8 mouse cellular contexts compared by ENCODE assay signal in the genomic region with DNA sequence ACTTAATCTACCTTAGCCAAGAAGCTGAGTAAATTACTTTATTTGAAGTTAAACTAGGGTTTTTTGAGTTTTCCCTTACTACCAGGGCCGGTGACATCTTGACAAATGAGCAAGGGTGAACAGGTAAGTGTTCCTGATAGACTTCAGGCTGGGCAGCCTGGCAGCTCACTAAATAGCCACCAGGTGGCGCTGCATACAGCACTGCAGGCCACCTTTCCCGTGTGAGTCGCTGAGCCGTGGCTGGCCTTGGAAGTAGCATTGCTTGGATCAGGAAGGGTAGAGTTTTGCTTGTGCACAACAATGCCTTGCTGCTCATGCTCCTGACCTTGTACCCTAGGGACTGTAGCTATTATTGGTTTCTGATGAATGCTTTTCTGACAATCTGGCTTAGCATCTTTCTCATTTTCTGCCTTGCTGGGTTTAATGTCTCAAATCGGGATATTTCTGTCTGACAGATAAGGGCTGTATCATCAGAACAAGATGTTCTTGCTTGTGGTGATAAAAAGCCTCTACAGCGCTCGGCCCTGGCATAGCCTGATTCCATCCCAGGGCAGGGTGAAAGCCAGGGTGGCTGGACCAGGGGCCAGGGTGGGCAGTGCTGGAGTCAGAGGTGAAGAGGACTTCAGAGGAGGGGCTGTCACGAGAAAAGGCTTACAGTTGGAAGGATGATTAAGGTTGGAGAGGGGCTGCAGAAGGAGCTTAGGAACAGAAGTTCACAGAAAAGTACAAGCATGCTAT. TPM values are rescaled to one million over a fixed set of nuclear protein-coding genes. Genes with fewer than 3 reads are reported as not detected.
DNase-seq lines count a peak whose midpoint lies in the region; ATAC-seq and TF ChIP-seq lines count a peak whose summit lies in the region.

No protein-coding gene starts in this region.

- no peak for TF ChIP-seq EP300 in liver, embryonic 14.5 days (IDR thresholded peaks at IDR 0.05; ENCODE audit: low read depth)

- 0 out of 2 replicates have a peak, but pooled peaks cover 3% of the 10 kb centered on the region for H3K27me3 ChIP-seq in embryonic facial prominence, embryonic 15.5 days
- no peaks in the 10 kb centered on the region for H3K27me3 ChIP-seq in heart, embryonic 15.5 days
- no peaks in the 10 kb centered on the region; the same call in 1 of the 2 replicates for H3K27me3 ChIP-seq in liver, embryonic 14.5 days (ENCODE audit: control insufficient read depth, insufficient read depth, low read length)
- no peaks in the 10 kb centered on the region for H3K27me3 ChIP-seq in neural tube, embryonic 14.5 days (ENCODE audit: control insufficient read depth, insufficient read depth, low read length)

- no peaks in the 10 kb centered on the region for H3K9me3 ChIP-seq in embryonic facial prominence, embryonic 15.5 days (replicated peaks)
- H3K9me3 ChIP-seq in heart, embryonic 15.5 days (replicated peaks), result no peaks in the 10 kb centered on the region
- no peaks in the 10 kb centered on the region for H3K9me3 ChIP-seq in liver, embryonic 14.5 days (ENCODE audit: control insufficient read depth, low read length)
- no peaks in the 10 kb centered on the region for H3K9me3 ChIP-seq in neural tube, embryonic 14.5 days (ENCODE audit: control insufficient read depth, low read length)

- H3K9ac ChIP-seq in embryonic facial prominence, embryonic 15.5 days, result no peak overlapping the region
- H3K9ac ChIP-seq in heart, embryonic 15.5 days, result no peak overlapping the region
- no peak overlapping the region for H3K9ac ChIP-seq in liver, embryonic 14.5 days (replicated peaks)
- no peak overlapping the region for H3K9ac ChIP-seq in neural tube, embryonic 14.5 days (replicated peaks; ENCODE audit: low read depth, low read length)

- H3K4me3 ChIP-seq in bone marrow macrophage, adult 2 months (ENCODE audit: insufficient read depth, low read length), result no peak overlapping the region
- no peak overlapping the region for H3K4me3 ChIP-seq in embryonic facial prominence, embryonic 15.5 days (replicated peaks)
- H3K4me3 ChIP-seq in heart, embryonic 15.5 days, result no peak overlapping the region
- H3K4me3 ChIP-seq in liver, embryonic 14.5 days (ENCODE audit: insufficient read depth in 1 of 2, low read depth in 2 of 2, low read length in 2 of 2), result no peak overlapping the region
- no peak overlapping the region for H3K4me3 ChIP-seq in neural tube, embryonic 14.5 days (ENCODE audit: low read depth, low read length)

- TF ChIP-seq CTCF in bone marrow macrophage, adult 2 months (IDR thresholded peaks at IDR 0.05; ENCODE audit: low read depth, low read length), result peak; percentile 70
- peak; percentile 97 for TF ChIP-seq CTCF in liver, embryonic 14.5 days (IDR thresholded peaks at IDR 0.05; ENCODE audit: low read depth)

- no peaks in the 10 kb centered on the region for H3K36me3 ChIP-seq in embryonic facial prominence, embryonic 15.5 days
- no peaks in the 10 kb centered on the region for H3K36me3 ChIP-seq in heart, embryonic 15.5 days
- H3K36me3 ChIP-seq in liver, embryonic 14.5 days (replicated peaks; ENCODE audit: control insufficient read depth, insufficient read depth, low read depth), result no peaks in the 10 kb centered on the region
- no peaks in the 10 kb centered on the region for H3K36me3 ChIP-seq in neural tube, embryonic 14.5 days (ENCODE audit: control insufficient read depth, insufficient read depth, low read length)

- H3K27ac ChIP-seq in bone marrow macrophage, adult 2 months (ENCODE audit: insufficient read depth, low read depth, low read length), result no peak overlapping the region
- H3K27ac ChIP-seq in embryonic facial prominence, embryonic 15.5 days (replicated peaks), result no peak overlapping the region
- no peak overlapping the region for H3K27ac ChIP-seq in heart, embryonic 15.5 days
- no peak overlapping the region for H3K27ac ChIP-seq in liver, embryonic 14.5 days
- H3K27ac ChIP-seq in neural tube, embryonic 14.5 days (ENCODE audit: low read depth, low read length), result no peak overlapping the region

- peak; percentile 50 to 56 for DNase-seq in B cell, adult 2 months
- peak; percentile 83 for DNase-seq in kidney, postnatal 14 days
- DNase-seq in liver, embryonic 14.5 days (ENCODE audit: low read depth in 3 of 3, low spot score in 3 of 3), result peak; percentile 3 to 19 (median 9)
- peak; percentile 47 for DNase-seq in telencephalon, adult 2 months (ENCODE audit: low read depth, low spot score)

- no peak for TF ChIP-seq POLR2A in bone marrow macrophage, adult 2 months (IDR thresholded peaks at IDR 0.05; ENCODE audit: borderline replicate concordance, low read depth, low read length)

- ATAC-seq in embryonic facial prominence, embryonic 15.5 days (ENCODE audit: insufficient number of reproducible peaks, low FRiP score, low TSS enrichment, low read depth), result 0 out of 2 replicates have a peak, but pooled peaks have one; percentile 56
- ATAC-seq in heart, embryonic 15.5 days (replicated peaks; ENCODE audit: insufficient number of reproducible peaks, insufficient read depth, low FRiP score, low read depth), result peak; percentile 66; the same call in 1 of the 2 replicates
- ATAC-seq in liver, embryonic 14.5 days (ENCODE audit: insufficient read depth), result no peak
- peak; percentile 85; the same call in 1 of the 2 replicates for ATAC-seq in neural tube, embryonic 14.5 days (ENCODE audit: low read depth)

- no peaks in the 10 kb centered on the region for H3K4me1 ChIP-seq in bone marrow macrophage, adult 2 months (ENCODE audit: control insufficient read depth, insufficient read depth, low read length)
- H3K4me1 ChIP-seq in embryonic facial prominence, embryonic 15.5 days, result no peaks in the 10 kb centered on the region
- H3K4me1 ChIP-seq in heart, embryonic 15.5 days (replicated peaks), result no peaks in the 10 kb centered on the region
- H3K4me1 ChIP-seq in liver, embryonic 14.5 days (replicated peaks; ENCODE audit: control insufficient read depth in 2 of 2, insufficient read depth in 2 of 2, low read length in 1 of 2), result no peaks in the 10 kb centered on the region
- no peaks in the 10 kb centered on the region for H3K4me1 ChIP-seq in neural tube, embryonic 14.5 days (ENCODE audit: control insufficient read depth, insufficient read depth, low read length)

- 25% methylated on average over 9 of the region's 9 CpGs for WGBS in embryonic facial prominence, embryonic 15.5 days
- WGBS in heart, embryonic 15.5 days, result 14% methylated on average over 9 of the region's 9 CpGs
- 18% methylated on average over 9 of the region's 9 CpGs for WGBS in liver, embryonic 14.5 days (ENCODE audit: insufficient replicate concordance)
- WGBS in neural tube, embryonic 14.5 days, result 26% methylated on average over 9 of the region's 9 CpGs

- H3K4me2 ChIP-seq in embryonic facial prominence, embryonic 15.5 days (replicated peaks), result no peak overlapping the region
- H3K4me2 ChIP-seq in heart, embryonic 15.5 days, result no peak overlapping the region
- no peak overlapping the region for H3K4me2 ChIP-seq in liver, embryonic 14.5 days (ENCODE audit: low read depth)
- H3K4me2 ChIP-seq in neural tube, embryonic 14.5 days (ENCODE audit: low read depth, low read length), result no peak overlapping the region

RNA-seq across cellular contexts. Expression of a gene that starts 58.4 kb away (rescaled TPM):
- not detected in 2 replicates for polyA plus RNA-seq in bone marrow macrophage, adult 2 months (2012; ENCODE audit: insufficient read depth, insufficient read length, missing spikeins)
- 5.2 and 6.1 TPM in 2 replicates for polyA plus RNA-seq in embryonic facial prominence, embryonic 15.5 days (2015; fragmentation: Nextera tagmentation; extraction: Ambion mirVana)
- polyA plus RNA-seq in heart, embryonic 15.5 days (2015; fragmentation: Nextera tagmentation; extraction: Ambion mirVana), result 0.53 and 0.84 TPM in 2 replicates
- 0.02 TPM in 1 of 2 replicates, not detected in the other for polyA plus RNA-seq in liver, embryonic 14.5 days (2012; rRNA removed)
- polyA plus RNA-seq in liver, embryonic 14.5 days (2014; fragmentation: Nextera tagmentation; extraction: Ambion mirVana), result 0.03 TPM in 1 of 2 replicates, not detected in the other
- polyA plus RNA-seq in neural tube, embryonic 14.5 days (2014; fragmentation: Nextera tagmentation; extraction: Ambion mirVana), result 10.3 and 13.0 TPM in 2 replicates

Comparison
In these comparisons a context has a peak if more than half of its experiments do, and no peak if none do; other contexts are left out.
1. DNase-seq: peak in every context shown above with its lines; median percentile 83 in kidney, postnatal 14 days; 53 in B cell, adult 2 months; 47 in telencephalon, adult 2 months; 9 in liver, embryonic 14.5 days.